Mouse (Mus musculus) hindbrain, embryonic 15.5 days (tissue): ENCODE measurements around the gene Taar5. TPM values are rescaled to one million over a fixed set of nuclear protein-coding genes. Genes with fewer than 3 reads are reported as not detected.
A peak's percentile ranks its signal among the peaks of the same experiment; 100 is the strongest.

Experiments used
- ATAC-seq: fragments of 200-750 bp; cut with Nextera tagmentation; 2 replicates; pipeline ENCODE4 v1.8.0; 2017; ENCODE audit warnings: low read depth, moderate number of reproducible peaks, moderate TSS enrichment; ENCODE audit not compliant: low FRiP score
- H3K27ac ChIP-seq: fragments of 300-500 bp; sonication (generic); replicated peaks from 2 replicates; pipeline ENCODE4 v1.5.1; 2015; ENCODE audit warnings: mild to moderate bottlenecking, inconsistent platforms
- H3K27me3 ChIP-seq: fragments of 300-500 bp; sonication (generic); 2 replicates; pipeline ENCODE4 v1.6.1; 2015; ENCODE audit warnings: control low read depth, inconsistent platforms
- H3K36me3 ChIP-seq: fragments of 300-500 bp; sonication (generic); 2 replicates; pipeline ENCODE4 v1.6.1; 2015; ENCODE audit warnings: control low read depth, inconsistent platforms
- H3K4me1 ChIP-seq: fragments of 300-500 bp; sonication (generic); replicated peaks from 2 replicates; pipeline ENCODE4 v1.6.1; 2015; ENCODE audit warnings: control low read depth, inconsistent platforms
- H3K4me2 ChIP-seq: fragments of 300-500 bp; sonication (generic); 2 replicates; pipeline ENCODE4 v1.6.1; 2015; ENCODE audit warnings: moderate library complexity, mild to moderate bottlenecking, inconsistent platforms
- H3K4me3 ChIP-seq: fragments of 300-500 bp; sonication (generic); 2 replicates; pipeline ENCODE4 v1.5.1; 2015; ENCODE audit warnings: mild to moderate bottlenecking, inconsistent platforms
- H3K9ac ChIP-seq: fragments of 300-500 bp; sonication (generic); 2 replicates; pipeline ENCODE4 v1.6.1; 2015; ENCODE audit warnings: inconsistent platforms
- H3K9me3 ChIP-seq: fragments of 300-500 bp; sonication (generic); 2 replicates; pipeline ENCODE4 v1.6.1; 2016; ENCODE audit warnings: control low read depth, inconsistent platforms
- WGBS: fragments of 180-500 bp; shearing (Covaris S2); methylation state at CpG from one replicate; pipeline ENCODE4 v1.1.7; 2015; 5-methylcytosine and 5-hydroxymethylcytosine counted together
- polyA plus RNA-seq: library from polyadenylated mRNA; unstranded; fragments of >200 nt; fragmentation: Nextera tagmentation; extraction: Ambion mirVana; gene quantifications from 2 replicates; pipeline ENCODE4 v1.2.1, GENCODE M21; 2015

The Taar5 gene
- polyA plus RNA-seq, 1 experiment from 2014 or later: not detected

- Histone ChIP-seq H3K9me3 (no peaks in the 10 kb centered on the region), H3K4me2 (no peak overlapping the region), H3K4me1 (no peaks in the 10 kb centered on the region), H3K27ac (no peak overlapping the region), H3K9ac (no peak overlapping the region), H3K27me3 (no peaks in the 10 kb centered on the region), H3K4me3 (no peak overlapping the region), H3K36me3 (no peaks in the 10 kb centered on the region)
- ATAC-seq: no peak
- WGBS: 92% methylated on average over 6 of the region's 6 CpGs
Observed at GRCm38 (mm10) chr10:23964921-23965610, 5.4 kb upstream of the Taar5 start.

- Histone ChIP-seq H3K27me3 (no peaks in the 10 kb centered on the region), H3K27ac (no peak overlapping the region), H3K4me1 (no peaks in the 10 kb centered on the region), H3K36me3 (no peaks in the 10 kb centered on the region), H3K9ac (no peak overlapping the region), H3K9me3 (no peaks in the 10 kb centered on the region), H3K4me2 (no peak overlapping the region), H3K4me3 (no peak overlapping the region)
- WGBS: 79% methylated on average over 5 of the region's 5 CpGs
- no peak for ATAC-seq
Observed at GRCm38 (mm10) chr10:23971256-23971655, 750 bp downstream of the Taar5 start.

DNA sequence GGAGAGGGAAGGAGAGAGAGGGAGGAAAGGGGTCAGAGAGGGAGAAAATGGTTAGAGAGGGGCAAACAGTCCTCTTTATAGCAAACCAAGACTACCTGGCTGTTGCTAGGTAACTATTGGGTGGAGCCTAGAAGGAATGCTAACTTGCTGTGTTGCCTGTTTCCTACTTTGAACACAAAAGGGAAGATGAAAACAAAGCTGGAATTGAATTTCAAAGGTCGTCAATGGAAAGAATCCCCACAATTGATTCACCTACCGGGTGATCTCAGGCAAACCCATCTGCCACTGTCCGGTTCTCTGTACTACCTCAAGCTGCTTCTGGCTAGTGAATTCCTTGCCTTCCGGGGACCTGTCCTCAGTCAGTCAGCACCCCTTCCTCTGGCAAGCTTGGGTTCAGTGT lies 7.5 kb downstream of the Taar5 start:
- no peak overlapping the region for H3K27ac ChIP-seq
- H3K4me2 ChIP-seq: no peak overlapping the region
- no peaks in the 10 kb centered on the region for H3K4me1 ChIP-seq
- 40% methylated on average over 4 of the region's 4 CpGs for WGBS
- no peaks in the 10 kb centered on the region for H3K36me3 ChIP-seq
- no peak for ATAC-seq
- 0 out of 2 replicates have a peak, but pooled peaks cover 2% of the 10 kb centered on the region for H3K27me3 ChIP-seq
- no peak overlapping the region for H3K4me3 ChIP-seq
- no peaks in the 10 kb centered on the region for H3K9me3 ChIP-seq
- H3K9ac ChIP-seq: no peak overlapping the region

DNA sequence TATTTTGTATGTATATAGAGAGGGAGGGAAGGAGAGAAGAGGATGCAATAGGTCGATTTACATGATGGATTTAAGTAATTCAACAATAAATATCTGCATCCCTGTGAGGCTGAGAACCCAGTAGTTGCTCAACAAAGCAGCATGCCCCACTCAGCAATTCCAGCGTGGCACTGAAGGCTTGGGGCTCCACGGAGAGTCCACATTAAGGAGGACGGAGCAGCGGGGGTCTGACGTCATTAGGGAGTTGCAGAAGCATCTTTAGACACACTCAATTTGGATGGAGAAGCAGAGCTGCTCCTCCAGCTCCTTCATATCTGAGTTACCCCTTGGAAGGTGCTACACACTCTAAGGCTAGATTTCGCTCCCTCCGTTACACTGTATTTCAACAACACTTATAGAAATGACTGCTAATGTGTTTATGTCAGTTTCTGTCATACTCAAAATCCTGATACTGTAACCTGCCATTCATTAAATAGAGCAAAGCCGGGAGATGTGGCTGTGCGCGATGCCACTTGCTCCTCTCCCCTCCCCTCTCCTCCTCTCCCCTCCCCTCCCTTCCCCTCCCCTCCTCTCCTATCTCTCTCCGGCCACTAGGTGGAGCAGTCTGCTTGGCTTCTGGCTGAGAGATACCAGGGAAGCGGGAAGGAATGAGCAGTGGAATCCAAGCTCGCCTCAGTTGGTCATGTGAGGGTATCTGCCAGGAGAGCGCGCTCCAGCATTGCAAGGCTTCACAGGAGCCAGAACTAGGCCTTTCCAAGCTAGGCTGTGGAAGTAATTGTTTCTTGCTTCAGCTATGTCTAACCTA lies 8.6 kb downstream of the Taar5 start:
- Histone ChIP-seq H3K4me1 (no peaks in the 10 kb centered on the region), H3K36me3 (no peaks in the 10 kb centered on the region), H3K9me3 (no peaks in the 10 kb centered on the region), H3K4me3 (no peak overlapping the region), H3K27me3 (0 out of 2 replicates have a peak, but pooled peaks cover 2% of the 10 kb centered on the region), H3K4me2 (no peak overlapping the region), H3K27ac (no peak overlapping the region), H3K9ac (no peak overlapping the region)
- WGBS: 39% methylated on average over 16 of the region's 16 CpGs
- ATAC-seq: peak; percentile 76

- Histone ChIP-seq H3K4me1 (no peaks in the 10 kb centered on the region), H3K9ac (no peak within 1 kb of the TSS), H3K27ac (no peak within 1 kb of the TSS), H3K9me3 (no peaks in the 10 kb centered on the region), H3K4me3 (no peak within 1 kb of the TSS), H3K27me3 (no peaks in the 10 kb centered on the region), H3K4me2 (no peak within 1 kb of the TSS), H3K36me3 (no peaks in the 10 kb centered on the region)
- 73% methylated on average over 8 of the region's 8 CpGs for WGBS
- ATAC-seq: no peak
Observed at GRCm38 (mm10) chr10:23985546-23985945, 15.0 kb downstream of the Taar5 start, which contains the start of gene Taar6. Taar6 (minus strand) TSS chr10:23985646.

DNA sequence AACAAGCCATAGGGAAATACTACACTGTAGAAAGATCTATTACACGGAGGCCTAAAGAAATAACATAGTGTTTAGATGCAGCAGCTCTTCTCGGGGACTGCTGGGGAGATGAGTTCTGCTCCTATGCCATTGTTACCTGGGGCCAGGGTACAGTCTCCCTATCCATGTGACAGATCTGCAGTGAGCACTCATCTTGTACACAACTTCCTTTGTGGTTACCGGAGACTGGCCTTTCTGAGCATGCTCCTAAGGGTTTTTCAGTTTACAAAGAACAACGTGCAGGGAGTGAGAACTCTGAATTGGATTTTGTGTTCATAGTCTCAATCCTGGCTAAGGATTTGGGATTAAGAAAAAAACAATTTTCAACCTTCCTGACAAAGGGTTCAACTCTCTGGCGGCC lies 15.9 kb downstream of the Taar5 start:
- no peak overlapping the region for H3K27ac ChIP-seq
- H3K36me3 ChIP-seq: no peaks in the 10 kb centered on the region
- H3K4me1 ChIP-seq: no peaks in the 10 kb centered on the region
- no peak overlapping the region for H3K4me2 ChIP-seq
- H3K4me3 ChIP-seq: no peak overlapping the region
- no peaks in the 10 kb centered on the region for H3K9me3 ChIP-seq
- H3K27me3 ChIP-seq: no peaks in the 10 kb centered on the region
- WGBS: 82% methylated on average over 5 of the region's 5 CpGs
- ATAC-seq: no peak
- H3K9ac ChIP-seq: no peak overlapping the region

- no peaks in the 10 kb centered on the region for H3K4me1 ChIP-seq
- no peaks in the 10 kb centered on the region for H3K27me3 ChIP-seq
- no peak within 1 kb of the TSS for H3K27ac ChIP-seq
- no peak within 1 kb of the TSS for H3K4me2 ChIP-seq
- no peaks in the 10 kb centered on the region for H3K9me3 ChIP-seq
- no peaks in the 10 kb centered on the region for H3K36me3 ChIP-seq
- WGBS: 90% methylated on average over 3 of the region's 3 CpGs
- ATAC-seq: no peak
- H3K9ac ChIP-seq: no peak within 1 kb of the TSS
- no peak within 1 kb of the TSS for H3K4me3 ChIP-seq
Observed at GRCm38 (mm10) chr10:23993381-23993780, 22.9 kb downstream of the Taar5 start, which contains the start of gene Taar7a. Taar7a (minus strand) TSS chr10:23993481.

DNA sequence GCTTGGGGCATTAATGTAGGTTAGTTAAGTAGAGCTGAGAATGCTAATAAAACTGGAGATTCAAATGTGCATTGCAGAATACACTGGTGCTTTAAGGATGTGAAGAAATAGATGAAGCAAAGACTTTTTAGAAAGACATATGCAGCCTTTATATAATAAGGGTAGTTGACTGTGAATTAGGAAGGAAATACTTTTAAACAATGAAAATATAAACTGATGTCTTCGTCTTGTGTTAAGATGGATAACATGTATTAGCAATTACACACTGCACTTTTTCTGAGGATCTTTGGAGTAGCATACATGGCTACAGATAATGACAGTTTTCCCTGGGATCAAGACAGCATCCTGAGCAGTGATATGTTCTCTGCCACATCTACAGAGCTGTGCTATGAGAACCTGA lies 29.1 kb downstream of the Taar5 start, which contains the start of gene Taar7b:
Taar7b (plus strand) TSS at position 301 of the 400 bp plus-strand sequence.
- Histone ChIP-seq H3K9me3 (no peaks in the 10 kb centered on the region), H3K4me2 (no peak within 1 kb of the TSS), H3K9ac (no peak within 1 kb of the TSS), H3K36me3 (no peaks in the 10 kb centered on the region), H3K27me3 (no peaks in the 10 kb centered on the region), H3K4me3 (no peak within 1 kb of the TSS), H3K27ac (no peak within 1 kb of the TSS), H3K4me1 (no peaks in the 10 kb centered on the region)
- no peak for ATAC-seq
- WGBS: 93% methylated on average over 1 of the region's 1 CpGs

DNA sequence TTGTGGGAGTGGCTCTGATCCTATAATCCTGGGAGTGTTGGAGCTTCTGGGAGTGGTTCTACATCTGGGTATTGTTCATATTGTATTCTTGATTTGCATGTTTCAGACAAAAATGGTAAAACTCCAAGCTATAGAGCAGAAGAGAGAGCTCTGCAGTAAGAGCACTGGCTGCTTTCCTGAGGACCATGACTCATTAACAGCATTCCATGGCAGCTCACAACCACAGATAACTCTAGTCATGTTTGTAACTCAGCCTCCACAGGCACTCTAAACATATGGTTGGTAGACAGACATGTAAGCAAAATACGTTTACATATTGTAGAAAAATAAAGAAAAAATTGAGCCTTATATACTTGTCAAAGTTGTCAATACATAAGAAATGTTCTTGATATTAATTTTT lies 35.9 kb downstream of the Taar5 start:
- ATAC-seq: no peak
- no peak overlapping the region for H3K9ac ChIP-seq
- WGBS: 88% methylated on average over 1 of the region's 1 CpGs

DNA sequence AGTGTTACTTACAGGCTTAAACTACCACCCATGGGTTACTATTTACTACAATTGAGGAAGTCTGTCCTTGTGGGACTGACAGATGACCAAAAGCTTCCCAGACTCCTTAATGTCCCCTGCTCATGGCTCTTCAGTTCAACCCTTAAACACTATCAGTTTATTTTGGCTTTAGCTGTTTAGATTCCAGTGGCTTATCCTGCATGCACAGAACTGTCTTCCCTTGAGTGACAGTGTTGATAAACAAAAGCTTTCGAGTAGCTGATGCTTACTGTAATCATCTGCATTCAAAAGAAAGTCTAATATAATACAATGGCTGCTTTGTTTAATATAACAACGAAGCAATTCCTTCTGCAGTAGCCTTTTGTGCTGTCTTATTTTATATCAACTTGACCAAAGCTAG lies 36.5 kb downstream of the Taar5 start:
- Histone ChIP-seq H3K36me3 (no peaks in the 10 kb centered on the region), H3K4me2 (no peak overlapping the region), H3K4me1 (no peaks in the 10 kb centered on the region), H3K9ac (no peak overlapping the region), H3K9me3 (no peaks in the 10 kb centered on the region), H3K4me3 (no peak overlapping the region), H3K27ac (no peak overlapping the region), H3K27me3 (no peaks in the 10 kb centered on the region)
- no peak for ATAC-seq
- WGBS: 59% methylated on average over 2 of the region's 2 CpGs

More for the DNA sequence above, 35.9 kb downstream of the Taar5 start:
- Histone ChIP-seq H3K4me1 (no peaks in the 10 kb centered on the region), H3K36me3 (no peaks in the 10 kb centered on the region), H3K27me3 (no peaks in the 10 kb centered on the region), H3K27ac (no peak overlapping the region), H3K4me3 (no peak overlapping the region), H3K9me3 (no peaks in the 10 kb centered on the region), H3K4me2 (no peak overlapping the region)

- Histone ChIP-seq H3K27me3 (no peaks in the 10 kb centered on the region), H3K27ac (no peak overlapping the region), H3K36me3 (no peaks in the 10 kb centered on the region), H3K9me3 (no peaks in the 10 kb centered on the region), H3K4me3 (no peak overlapping the region), H3K4me2 (no peak overlapping the region), H3K9ac (no peak overlapping the region), H3K4me1 (no peaks in the 10 kb centered on the region)
- ATAC-seq: no peak
- 89% methylated on average over 1 of the region's 1 CpGs for WGBS
Observed at GRCm38 (mm10) chr10:24008143-24008542, 37.6 kb downstream of the Taar5 start.
